Mouse (Mus musculus) neutrophil, adult 5-6 weeks (primary cell): Measurements from ENCODE around the gene AU041133. TPM values are rescaled to one million over a fixed set of nuclear protein-coding genes. Genes with fewer than 3 reads are reported as not detected.
"Not testable (repeated sequence)": the region's sequence is repeated elsewhere in the genome, so short reads cannot be mapped to it uniquely, and the experiment has no call there.

Experiments used
- ATAC-seq: fragments of 151-379, 151-347 bp; 2 replicates; pipeline ENCODE4 v1.8.0; 2017; ENCODE audit warnings: mild to moderate bottlenecking, moderate TSS enrichment; ENCODE audit not compliant: insufficient number of reproducible peaks, poor library complexity, low FRiP score, severe bottlenecking; ENCODE audit errors: extremely low read depth
- total RNA-seq: library from RNA; stranded (forward); fragments of 200-1000 nt; gene quantifications from 2 replicates; pipeline ENCODE4 v1.2.3, GENCODE M21; 2017

The AU041133 gene
- total RNA-seq, result 15.1 and 16.9 TPM in 2 replicates

- ATAC-seq, result peak; percentile 99
Observed at GRCm38 (mm10) chr10:82127850-82128401, at the start of gene AU041133. Gene AU041133, plus strand, starts transcription at chr10:82128013.

GRCm38 (mm10) chr10:82082728-82083621 is 44.8 kb upstream of the AU041133 start, which contains the start of gene BC024063:
Gene BC024063, plus strand, starts transcription at chr10:82083353.
- peak; percentile 88 for ATAC-seq

GRCm38 (mm10) chr10:82083622-82083971 is 44.2 kb upstream of the AU041133 start:
- ATAC-seq, result not testable (repeated sequence)

- ATAC-seq, result no peak
Observed at GRCm38 (mm10) chr10:82117206-82117605, 10.6 kb upstream of the AU041133 start.

- ATAC-seq, result no peak
Observed at GRCm38 (mm10) chr10:82145282-82145681, 17.5 kb downstream of the AU041133 start.

- ATAC-seq, result no peak
Observed at GRCm38 (mm10) chr10:82147571-82147970, 19.8 kb downstream of the AU041133 start.

- ATAC-seq, result peak; percentile 64; the same call in 1 of the 2 replicates
Observed at GRCm38 (mm10) chr10:82167777-82168176, 40.0 kb downstream of the AU041133 start.

GRCm38 (mm10) chr10:82169776-82170175 is 42.0 kb downstream of the AU041133 start:
- no peak for ATAC-seq

- ATAC-seq, result 0 out of 2 replicates have a peak, but pooled peaks have one; percentile 43
Observed at GRCm38 (mm10) chr10:82170808-82171207, 43.0 kb downstream of the AU041133 start.

- peak; percentile 75 for ATAC-seq
Observed at GRCm38 (mm10) chr10:82178257-82179064, 50.6 kb downstream of the AU041133 start.

Other genes starting within 250 kb of the AU041133 start
- 2.7 and 6.1 TPM in 2 replicates for gene Zfp781, start 197.5 kb upstream of the AU041133 start, total RNA-seq
- gene Zfp873, start 79.9 kb upstream of the AU041133 start, total RNA-seq, result 16.6 TPM in 2 replicates
- 5.9 and 6.2 TPM in 2 replicates for gene BC024063, start 44.7 kb upstream of the AU041133 start, total RNA-seq
- gene Zfp938, start 113.3 kb downstream of the AU041133 start, total RNA-seq, result 5.5 and 7.9 TPM in 2 replicates
- gene 4932415D10Rik, start 188.6 kb downstream of the AU041133 start, total RNA-seq, result not detected in 2 replicates
- 3.3 and 5.9 TPM in 2 replicates for gene Gm4924, start 226.2 kb downstream of the AU041133 start, total RNA-seq